Mouse (Mus musculus) kidney, adult 9 months (tissue): ENCODE measurements at regions not wholly inside any gene's neighbourhood (a gene's known extent, or its start where the extent isn't known, plus 50 kb on each side); places are given as distances from the start of the nearest gene placed in this dataset.

Source experiments
- DNase-seq: peaks from one replicate; pipeline ENCODE4 v3.0.0; 2022

DNA sequence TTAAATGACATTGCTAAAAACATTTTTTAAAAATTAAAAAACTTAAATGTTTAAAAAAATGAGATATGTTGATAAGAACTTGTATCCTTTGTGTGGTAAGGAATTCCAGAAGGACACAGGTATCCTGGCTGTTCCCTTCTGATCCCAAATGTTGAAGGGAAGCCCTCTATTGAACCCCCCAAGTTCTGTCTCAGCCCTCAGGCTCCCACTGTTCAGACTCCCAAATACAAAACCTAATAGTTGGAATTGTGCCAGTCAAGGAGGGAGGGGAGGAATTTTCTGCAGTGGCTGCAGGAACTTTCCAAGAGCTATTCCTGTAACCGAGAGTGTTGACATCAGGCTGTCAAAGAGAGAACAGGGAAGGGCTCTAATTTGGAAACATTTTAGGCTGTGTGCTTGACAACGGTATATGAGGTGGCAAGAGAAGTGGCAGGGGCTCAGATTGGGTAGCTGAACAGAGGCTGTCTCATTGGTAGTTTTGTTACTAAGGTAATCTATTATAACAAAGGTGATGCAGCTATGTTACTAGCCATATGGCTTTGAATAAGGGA lies 843.8 kb upstream of the A1bg start:
- no peak for DNase-seq

DNA sequence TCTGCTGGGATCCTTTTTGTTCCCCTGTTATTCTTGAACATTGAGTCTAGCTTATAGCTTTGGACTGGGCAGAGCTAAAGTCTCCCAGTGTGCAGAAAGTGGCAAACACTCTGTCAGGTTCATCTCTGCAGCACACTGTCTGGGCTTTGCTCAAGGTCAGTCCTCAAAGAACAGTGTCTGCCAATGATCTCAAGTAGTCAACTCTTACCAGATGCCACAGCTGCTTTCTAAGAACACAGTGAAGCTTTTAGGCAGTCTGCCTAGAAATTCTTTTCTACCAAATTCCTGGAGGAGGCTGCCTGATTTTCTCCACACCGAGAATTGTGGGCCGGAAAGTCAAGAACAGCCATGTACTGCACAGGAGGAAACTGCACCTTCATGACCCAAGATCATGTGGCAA lies 831.0 kb upstream of the A1bg start:
- no peak for DNase-seq

DNA sequence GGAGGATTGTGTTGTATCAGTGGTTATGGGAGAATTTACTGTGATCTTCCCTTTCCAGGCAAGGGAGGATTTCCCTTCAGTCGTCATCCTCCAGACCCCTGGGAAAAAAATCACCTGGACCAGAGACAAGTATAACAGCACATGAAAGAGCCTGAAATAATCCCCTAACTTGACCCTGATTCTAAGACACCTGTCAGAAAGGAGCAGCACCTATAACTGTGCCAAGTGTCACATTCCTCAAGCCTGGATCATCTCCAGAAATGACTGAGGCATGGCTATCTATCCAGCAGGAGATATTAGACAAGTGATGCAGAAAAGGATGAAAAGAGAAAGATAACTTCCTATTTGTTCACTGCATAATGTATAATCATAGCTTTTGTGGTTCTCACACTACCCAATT lies 800.9 kb upstream of the A1bg start:
- DNase-seq: no peak

DNA sequence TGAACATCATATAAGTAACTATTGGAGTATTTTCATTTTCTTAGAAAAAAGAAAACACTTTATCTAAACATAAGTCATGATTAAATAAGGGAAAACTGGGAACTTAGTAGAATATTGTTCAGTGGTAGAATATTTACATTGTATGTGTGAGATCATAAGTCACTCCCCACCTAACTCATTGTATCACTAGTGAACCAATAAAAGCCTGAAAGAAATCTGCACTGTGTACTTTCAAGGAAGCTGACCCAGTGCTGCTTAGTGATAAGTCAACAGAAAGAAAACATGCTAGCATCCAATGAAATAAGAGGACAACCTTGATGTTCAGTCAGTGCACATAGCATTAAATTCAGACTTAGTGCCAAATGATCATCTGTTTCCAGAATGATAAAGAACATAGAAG lies 795.7 kb upstream of the A1bg start:
- no peak for DNase-seq

DNA sequence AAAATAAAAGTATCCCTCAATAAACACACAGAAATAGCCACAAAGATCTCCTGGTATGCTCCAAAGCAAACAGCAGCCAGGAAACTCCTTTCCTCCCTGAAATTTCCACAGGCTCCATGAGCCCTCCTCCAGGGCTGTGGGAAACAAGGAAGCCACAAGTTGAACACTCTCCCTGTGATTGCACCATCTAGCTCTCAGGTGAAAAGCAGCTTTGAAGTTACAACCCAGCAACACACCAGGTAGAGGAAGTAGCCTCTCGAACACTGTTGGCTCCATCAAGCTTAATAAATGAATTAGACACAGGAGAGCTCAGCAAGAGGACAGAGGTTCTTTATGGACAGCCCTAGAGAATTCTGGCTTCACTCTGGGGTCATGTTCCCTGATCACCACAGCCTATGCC lies 794.4 kb upstream of the A1bg start:
- no peak for DNase-seq

DNA sequence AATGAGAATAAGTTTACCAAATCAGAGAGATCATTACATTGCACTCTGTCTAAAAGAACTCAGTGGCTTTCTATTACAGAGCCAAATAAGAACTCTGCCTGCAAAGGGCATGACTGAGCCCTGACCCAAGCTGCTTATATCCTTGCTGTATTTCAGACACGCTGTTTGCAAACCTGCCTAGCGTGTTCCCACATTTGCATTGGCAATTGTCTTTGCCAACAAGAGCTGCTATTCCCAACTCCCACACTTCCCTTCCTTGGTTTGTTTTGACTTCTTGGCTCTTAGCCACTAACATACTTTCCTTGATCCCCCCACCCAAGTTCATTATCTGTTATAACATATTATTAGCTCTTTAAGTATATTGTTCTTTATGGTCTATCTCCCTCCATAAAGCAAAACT lies 791.1 kb upstream of the A1bg start:
- DNase-seq: no peak

DNA sequence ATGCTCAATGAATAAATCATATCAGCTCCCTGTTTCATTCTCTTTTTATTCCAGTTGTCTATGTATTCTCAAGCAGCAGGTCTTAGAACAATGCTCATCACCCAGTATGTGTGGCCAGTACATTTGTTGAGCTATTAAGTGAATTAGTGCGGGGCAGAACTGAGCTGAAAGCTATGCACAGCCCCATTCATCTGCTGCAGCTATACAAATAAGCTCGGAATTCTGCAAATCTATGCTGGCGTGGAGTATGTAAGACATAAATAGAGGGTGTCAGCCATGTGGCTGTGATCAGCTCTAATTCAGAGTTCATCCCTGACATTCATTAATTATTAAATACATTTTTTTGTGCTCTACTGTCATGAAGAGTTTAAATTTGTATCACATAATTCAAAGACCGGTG lies 786.1 kb upstream of the A1bg start:
- DNase-seq: no peak

DNA sequence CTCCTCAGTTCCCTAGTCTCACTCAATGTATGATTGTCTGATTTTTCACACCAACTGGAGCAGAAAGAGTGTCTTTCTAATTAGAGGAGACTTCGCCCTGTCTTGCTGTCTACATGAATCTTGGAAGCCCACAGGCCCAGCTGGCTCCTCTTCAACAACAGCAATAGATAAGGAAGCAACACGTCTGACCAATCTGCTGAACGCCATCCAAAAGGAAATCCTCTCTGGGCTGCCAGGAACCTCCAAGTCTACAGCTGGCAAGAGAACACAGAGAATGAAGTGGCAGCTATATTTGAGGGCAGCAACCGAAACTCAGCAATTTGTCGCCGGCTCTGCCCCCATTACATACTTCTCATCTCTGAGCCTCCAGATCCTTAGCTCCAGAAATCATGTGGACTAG lies 785.1 kb upstream of the A1bg start:
- peak; percentile 41 for DNase-seq

DNA sequence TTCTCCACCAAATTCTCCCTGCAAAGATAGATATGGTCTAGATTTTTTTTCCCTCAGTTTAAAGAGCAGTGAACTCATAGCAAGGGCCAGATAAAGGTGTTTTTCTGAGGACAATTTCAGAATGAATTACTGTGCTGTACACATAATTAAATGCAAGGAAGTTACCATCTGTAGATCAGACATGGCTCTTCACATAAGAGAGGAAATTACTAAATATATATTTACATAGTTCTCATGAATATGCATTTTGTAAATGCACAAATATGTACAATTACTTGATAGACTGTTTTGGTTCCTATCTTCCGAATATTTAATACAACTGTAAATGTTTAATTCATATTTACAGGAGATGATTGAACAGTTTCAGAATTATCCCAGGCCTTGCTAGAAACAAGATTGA lies 769.9 kb upstream of the A1bg start:
- DNase-seq: no peak

DNA sequence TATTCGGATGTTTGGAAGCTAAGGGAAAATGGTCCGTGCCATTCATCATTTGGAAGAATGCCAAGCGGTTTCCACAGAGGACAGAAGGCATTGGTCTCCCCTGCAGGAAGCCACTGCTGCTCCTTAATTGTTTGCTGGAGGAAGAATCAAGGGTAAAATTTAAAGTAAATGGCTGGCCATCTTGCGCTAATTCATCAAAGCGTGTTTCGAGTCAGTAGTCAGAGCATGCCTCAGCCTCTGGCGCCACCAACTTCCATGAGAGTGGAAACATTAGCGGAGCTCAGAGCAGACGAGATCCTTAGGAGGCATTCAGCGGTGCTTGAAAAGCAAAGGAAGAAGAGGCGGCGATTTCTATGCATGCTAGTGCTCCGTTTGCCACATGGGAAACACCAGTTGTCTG lies 767.6 kb upstream of the A1bg start:
- no peak for DNase-seq

DNA sequence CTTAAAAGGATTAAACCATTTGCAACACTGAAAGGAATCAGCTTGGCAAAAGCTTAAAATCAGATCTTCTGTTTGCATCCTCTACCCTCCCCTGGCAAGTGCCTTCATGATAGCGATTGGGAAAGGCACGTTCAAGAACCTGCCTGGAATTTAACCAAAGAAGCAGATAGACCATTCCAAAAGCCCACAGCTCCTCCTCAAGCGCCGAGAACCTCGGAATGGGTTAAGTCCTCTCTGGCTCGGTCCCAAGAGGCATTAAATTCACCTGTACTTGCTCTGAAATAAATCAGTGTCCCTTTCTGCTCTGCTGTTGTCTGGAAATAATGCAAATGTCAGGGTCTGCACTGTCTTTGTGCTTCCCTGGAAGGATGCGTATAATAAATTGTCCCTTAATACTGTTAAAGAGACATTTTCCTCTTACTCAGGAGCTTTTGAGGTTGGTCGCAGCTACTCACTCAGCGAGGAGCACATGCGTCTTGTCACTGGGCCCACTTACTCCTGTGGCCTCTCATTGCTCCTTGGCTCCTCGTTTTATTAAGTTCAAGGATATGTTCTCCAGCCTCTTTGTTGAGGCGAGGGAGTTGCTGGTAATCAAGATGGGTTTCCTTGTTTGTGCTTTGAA lies 767.1 kb upstream of the A1bg start:
- no peak for DNase-seq

DNA sequence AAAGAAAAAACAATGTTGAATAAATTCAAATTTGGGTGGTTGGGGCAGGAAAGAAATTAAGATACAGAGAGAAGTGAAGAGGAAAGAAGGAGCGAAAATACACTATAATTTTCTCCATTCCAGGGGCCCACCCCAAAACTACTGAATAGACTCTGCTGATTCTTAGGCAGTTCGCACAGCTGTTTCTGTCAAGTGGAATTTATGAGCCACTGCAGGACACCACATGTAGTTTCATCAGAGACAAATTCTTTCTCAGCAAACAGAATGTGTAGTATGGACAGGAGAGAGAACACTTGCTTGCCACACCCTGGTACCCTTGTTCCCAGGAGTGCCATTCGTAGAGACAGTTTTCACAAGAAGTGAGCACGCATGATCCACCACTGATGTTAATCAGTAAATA lies 760.2 kb upstream of the A1bg start:
- DNase-seq: no peak

DNA sequence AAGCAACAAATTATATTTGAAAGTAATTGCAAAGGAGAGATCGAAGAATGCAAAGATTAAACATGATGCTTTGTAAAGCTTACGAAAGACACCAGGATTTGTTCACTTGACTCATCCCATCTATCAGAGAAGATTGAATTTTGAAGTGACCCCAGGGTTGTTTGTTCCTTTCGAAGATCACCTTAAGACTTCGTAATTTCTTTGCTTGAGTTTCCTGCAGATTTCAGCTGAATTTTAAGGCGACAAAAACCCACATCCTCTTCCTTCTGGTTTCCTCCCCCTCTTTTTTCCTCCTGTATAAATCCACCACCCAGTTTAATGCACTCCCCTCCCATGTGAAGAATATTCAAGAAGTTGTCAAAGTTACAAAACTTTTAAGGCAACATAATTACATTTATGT lies 747.7 kb upstream of the A1bg start:
- no peak for DNase-seq

DNA sequence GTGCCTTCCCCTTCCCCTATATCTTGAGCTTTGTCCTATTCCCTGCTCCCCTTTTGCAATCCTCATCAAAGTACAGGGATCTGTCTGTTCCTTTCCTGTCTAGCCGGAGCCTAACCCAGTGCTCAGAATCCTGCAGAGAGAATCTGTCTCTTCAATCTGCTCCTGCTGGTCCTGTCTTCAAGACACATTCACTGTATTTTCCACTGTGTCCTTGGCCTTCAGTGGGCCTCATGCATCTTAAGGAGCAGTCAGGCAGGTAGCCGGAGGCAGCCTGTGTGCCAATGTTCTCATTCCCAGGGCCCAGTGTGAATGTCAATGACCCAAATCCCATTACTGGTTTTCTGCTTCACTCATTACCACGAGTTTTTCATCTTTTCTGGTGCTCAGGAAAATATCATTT lies 737.8 kb upstream of the A1bg start:
- peak; percentile 7 for DNase-seq

DNA sequence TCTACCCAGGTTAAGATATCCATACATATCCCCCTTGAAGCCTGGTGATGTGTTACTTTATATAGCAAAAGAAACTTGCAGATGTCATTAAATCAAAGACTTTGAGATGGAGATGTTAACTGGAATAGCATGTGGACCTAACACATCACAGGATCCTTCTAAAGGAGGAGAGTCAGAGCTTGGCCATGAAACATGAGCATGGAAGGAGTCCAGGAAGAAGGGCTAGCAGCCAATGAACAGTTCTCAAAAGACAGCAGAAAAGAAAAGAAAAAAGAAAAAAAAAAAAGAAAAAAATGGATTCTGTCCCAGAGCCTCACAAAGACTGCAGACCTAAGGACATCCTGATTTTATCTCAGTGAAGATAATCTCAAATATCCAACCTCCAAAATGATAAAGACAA lies 734.1 kb upstream of the A1bg start:
- DNase-seq: no peak

DNA sequence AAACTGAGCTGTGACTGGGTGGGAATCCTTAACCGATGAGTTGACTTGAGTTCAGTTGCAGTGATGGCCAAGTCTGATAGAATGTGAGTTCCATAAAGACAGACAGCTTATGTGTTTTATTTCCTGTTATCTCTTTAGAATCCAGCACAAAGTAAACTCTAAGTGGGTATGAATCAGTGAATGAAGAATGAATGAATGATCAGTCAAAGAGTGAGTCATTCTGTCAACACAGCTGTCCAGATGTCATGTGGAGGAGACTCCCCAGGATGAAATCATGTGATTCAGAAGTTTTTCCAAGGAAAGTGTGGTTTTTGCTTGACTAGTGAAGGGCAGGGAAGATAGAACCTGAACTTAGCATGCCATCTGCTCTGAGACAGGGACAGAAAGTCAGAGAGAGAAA lies 732.0 kb upstream of the A1bg start:
- DNase-seq: no peak

DNA sequence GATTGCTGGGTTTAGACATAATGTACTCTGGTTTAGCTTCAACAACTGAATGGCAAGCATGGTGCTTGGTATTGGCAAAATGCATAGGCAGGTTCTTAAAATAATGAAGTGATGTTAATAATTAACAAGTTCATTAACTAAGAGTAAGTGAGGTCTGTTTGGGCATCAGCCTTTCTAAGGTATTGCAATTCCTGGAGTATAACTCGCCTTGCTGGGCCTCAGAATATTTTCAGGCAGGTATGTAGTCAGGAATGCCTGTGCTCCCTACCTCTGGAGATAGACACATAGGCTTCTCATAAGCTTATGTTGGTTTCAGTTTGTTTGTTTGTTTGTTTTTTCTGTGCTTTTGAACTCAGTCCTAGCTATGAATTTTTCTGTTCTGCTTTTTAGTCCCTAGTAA lies 731.0 kb upstream of the A1bg start:
- DNase-seq: peak; percentile 4

DNA sequence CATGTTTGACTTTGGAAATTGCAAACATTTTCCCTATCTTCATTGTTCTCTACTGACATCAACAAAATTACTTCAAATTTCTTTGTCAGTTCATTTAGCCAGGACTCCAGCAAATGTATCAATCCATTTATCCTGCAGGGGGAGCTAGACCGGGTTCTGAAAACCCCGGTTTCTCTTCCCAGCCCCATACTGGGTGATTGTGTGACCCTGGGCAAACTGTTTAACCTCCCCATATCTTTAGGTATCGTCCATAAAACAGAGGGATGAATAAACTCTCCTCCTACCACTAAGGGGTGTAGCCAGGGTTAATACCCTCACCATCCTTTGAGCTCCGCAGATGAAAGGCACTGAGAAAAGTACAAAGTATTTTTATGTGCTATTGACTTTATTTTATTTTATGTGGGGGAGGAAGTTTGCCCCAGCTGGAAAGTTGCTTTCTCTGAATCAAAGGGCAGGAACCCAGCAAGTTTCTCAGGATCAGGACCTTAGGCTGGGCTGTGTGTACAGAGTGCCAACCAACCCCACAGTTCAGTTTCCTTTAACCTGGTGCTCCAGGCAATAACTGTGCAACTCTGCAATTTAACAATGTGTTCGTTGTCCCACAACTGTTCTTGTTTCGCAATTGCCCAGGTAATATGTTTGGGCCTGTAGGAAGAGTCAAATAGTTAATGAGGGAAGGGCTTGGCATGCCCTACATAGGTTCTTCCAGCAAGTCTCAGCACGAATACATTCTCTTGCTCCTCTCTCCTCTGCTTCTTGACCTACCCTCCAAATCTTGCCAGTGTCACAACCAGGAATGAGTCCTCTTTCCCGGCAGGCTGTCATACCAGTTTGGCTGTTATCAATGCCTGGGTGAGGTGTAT lies 696.1 kb upstream of the A1bg start:
- DNase-seq: no peak

DNA sequence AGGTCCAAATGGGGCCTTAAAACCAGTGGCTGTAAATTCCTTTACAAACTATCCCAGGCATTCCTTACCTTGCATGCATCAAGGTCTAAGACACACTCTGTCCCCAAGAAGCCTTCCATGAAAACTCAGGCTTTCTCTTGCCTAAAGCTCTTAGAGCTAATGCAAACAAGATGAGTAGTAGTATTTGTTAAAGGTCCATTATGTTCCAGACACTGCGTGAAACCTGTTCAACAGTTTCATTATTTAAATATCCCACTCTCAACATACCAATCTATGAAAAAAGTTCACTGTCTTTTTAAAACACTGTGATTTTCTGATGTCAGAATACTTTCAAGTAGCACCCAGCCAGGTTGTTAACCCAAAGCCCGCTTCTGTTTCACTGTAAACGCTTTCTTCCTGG lies 687.9 kb upstream of the A1bg start:
- no peak for DNase-seq

DNA sequence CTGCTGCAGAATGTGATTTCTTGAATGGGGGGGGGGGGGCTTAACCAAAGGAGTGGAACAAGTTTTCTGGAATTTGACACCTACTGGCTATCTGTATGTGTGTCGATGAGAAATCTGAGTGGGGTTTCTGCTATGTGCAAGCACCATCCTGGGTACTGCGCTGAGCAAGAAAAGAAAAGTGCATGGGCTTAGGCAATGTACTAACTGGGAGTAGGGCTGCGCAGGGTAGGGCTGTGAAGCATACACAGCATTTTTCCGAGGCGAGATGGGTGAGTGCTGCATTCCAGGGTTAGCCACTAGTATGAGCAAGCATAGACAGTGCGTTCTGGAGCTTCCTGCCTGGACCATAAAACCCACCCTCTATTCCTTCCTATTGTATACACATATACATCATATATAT lies 686.8 kb upstream of the A1bg start:
- DNase-seq: no peak

DNA sequence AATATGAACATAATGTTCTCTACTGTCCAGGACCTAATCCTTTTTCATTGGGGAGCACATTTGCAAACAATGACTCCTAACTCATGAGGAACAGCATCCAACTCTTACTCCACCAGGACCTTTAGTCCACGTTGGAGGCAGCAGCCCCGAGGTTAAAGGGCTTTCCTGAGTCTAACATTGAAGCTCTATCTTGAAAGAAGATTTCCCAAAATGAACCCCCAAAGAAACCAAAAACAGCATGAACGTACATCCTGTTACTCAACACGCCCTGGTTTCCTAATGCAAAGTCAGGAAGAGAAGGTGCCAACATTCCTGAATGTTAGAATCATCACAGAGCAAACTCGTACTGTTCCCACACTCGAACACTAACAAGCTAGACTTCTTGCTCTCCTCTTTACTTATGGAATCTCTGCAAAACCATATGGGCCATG lies 685.5 kb upstream of the A1bg start:
- DNase-seq: peak; percentile 6

DNA sequence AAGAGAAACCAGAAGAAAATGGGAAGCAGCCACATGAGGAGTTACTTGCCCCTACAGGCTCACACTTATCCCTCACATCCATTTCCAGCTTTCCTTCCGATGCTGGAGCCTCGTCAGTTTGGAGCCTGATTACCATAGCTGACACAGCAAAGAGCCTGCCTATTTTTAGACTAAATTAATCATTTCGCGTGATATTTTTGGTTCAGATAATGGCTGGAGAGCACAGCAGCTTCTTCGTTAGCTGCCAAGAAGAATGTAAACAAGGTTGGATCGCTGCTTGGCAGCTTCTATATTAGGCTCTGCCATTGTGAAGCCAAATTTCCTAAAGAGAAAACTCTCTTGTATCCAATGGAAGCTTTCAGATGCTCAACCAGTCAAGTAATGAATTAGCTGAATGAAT lies 676.9 kb upstream of the A1bg start:
- no peak for DNase-seq

DNA sequence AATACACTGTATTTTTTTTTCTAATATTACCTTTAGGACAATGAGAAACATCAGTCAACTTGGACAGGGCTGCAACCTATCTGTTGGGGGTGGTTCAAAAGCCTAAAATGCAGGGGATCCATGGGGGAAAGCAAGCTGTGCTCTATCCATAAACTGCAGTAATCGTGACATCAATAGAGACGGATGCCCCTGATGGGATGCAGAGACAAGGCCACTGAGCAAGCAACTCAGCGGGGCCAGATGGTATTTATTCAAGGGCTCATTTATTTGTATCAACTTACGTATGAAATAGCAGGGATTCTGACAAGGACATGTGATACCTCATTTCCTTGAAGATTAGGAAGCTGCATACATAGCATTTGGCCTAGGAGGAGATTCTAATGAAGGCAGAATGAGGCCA lies 673.5 kb upstream of the A1bg start:
- DNase-seq: no peak

DNA sequence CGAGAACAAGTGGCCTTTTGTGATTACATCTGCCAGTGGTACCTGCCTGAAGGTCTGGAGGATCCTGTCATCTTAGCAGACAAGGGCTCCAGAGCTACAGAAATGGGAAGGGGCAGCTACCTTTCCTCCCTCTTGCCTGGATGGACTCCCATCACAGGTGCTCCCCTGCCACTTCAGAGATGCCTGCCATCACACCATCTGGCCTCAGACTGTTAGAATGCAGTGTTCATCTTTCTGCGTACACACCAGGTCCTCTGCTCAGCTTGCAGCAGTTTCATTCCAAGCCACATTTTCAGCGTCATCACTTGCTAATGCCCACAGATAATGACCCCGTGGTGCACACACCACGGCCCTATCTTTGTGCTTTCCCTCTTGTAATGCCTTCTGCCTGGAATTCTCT lies 666.1 kb upstream of the A1bg start:
- no peak for DNase-seq

DNA sequence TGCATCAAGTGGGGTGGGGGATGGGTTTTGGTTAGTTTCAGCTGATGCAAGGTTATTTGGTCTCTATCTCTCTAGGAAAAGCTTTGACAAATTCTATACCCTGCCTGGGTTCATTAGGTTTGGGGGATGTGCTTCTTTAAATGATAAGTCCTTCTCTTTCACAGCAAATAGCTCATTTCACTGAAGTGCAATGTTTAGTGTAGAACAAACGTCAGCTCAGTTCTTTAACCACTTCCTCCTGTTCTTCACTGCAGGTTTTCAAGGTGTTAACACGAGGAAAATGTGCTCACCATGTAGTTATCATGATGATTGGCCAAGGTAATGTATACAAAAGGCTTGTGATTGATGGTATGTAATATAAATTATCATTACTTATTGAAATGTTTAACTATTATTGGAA lies 659.5 kb upstream of the A1bg start:
- no peak for DNase-seq
